Mouse (Mus musculus): ENCODE measurements at regions not wholly inside any gene's neighbourhood (a gene's known extent, or its start where the extent isn't known, plus 50 kb on each side); places are given as distances from the start of the nearest gene placed in this dataset.

DNA sequence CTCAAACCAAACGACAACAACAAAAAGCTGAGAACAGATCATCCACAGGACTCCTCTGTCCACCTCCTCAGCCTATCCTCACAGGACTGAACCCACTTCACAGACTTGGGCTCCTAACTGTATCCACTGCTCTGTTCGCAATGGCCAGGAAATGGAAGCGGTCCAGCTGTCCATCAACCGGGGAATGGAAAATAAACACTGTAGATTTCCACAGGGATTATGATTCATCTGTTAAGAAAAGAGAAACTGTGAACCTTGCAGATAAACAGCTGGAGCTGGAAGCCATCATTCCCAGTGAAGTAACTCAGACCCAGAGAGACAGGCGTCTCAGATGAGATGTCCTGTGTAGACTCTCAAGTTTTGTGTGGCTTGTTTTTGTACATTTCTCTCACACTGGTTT lies 340.4 kb upstream of the Trpc7 start:
- Histone ChIP-seq H3K4me3 (no peak overlapping the region), H3K36me3 (ENCODE audit: control insufficient read depth, insufficient read depth) (no peaks in the 10 kb centered on the region), H3ac (ENCODE audit: control insufficient read depth, insufficient read length) (no peak overlapping the region), H3K27me3 (ENCODE audit: control insufficient read depth, insufficient read depth, insufficient read length) (no peaks in the 10 kb centered on the region), H3K4me2 (ENCODE audit: low read depth) (no peak overlapping the region), H3K79me2 (ENCODE audit: control insufficient read depth, insufficient read depth) (no peaks in the 10 kb centered on the region)
- TF ChIP-seq MYOD1 (IDR thresholded peaks at IDR 0.05; ENCODE audit: control insufficient read depth in 1 of 3, insufficient read length in 2 of 3, low read depth in 2 of 3) (no peak), MAX (IDR thresholded peaks at IDR 0.05; ENCODE audit: low read depth) (no peak), POLR2AphosphoS2 (IDR thresholded peaks at IDR 0.05; ENCODE audit: insufficient read length, low read depth) (no peak), CEBPB (IDR thresholded peaks at IDR 0.05; ENCODE audit: insufficient read depth, poor library complexity, severe bottlenecking) (no peak), REST (IDR thresholded peaks at IDR 0.05; ENCODE audit: insufficient read depth, insufficient read length) (no peak), POLR2A (IDR thresholded peaks at IDR 0.05; ENCODE audit: insufficient read length, low read depth) (no peak), SRF (IDR thresholded peaks at IDR 0.05; ENCODE audit: control insufficient read depth, insufficient read length, low read depth) (no peak), USF1 (IDR thresholded peaks at IDR 0.05; ENCODE audit: low read depth) (no peak), E2F4 (IDR thresholded peaks at IDR 0.05; ENCODE audit: insufficient read depth) (no peak), TCF3 (IDR thresholded peaks at IDR 0.05; ENCODE audit: insufficient read length, low read depth) (no peak), MYOG (IDR thresholded peaks at IDR 0.05; ENCODE audit: control insufficient read depth in 1 of 3, insufficient read depth in 1 of 3, insufficient read length in 2 of 3, low read depth in 2 of 3) (no peak), TCF12 (IDR thresholded peaks at IDR 0.05; ENCODE audit: insufficient read depth, poor library complexity, severe bottlenecking) (no peak)

DNA sequence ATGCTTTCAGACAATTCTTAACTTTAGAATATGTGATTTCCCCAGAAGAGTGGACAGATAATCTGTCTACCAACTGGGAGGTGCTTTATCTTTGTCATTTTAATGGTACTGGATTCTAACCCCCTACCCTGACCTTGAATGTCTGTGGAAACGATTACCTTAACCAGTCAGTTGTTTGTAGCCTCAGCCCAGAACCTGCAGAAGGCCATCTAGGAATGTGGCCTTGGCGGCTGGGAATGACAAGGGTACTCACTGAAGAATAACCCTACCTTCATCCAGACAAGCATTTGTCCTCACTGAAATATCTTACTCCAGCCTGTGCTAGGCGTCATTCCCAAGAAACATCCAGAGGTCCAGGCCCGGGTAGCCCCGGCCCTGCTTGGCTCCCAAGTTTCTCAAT lies 337.1 kb upstream of the Trpc7 start:
- no peaks in the 10 kb centered on the region for H3K36me3 ChIP-seq (ENCODE audit: control insufficient read depth, insufficient read depth)
- no peak overlapping the region for H3K4me2 ChIP-seq (ENCODE audit: low read depth)
- H3ac ChIP-seq (ENCODE audit: control insufficient read depth, insufficient read length): no peak overlapping the region
- no peak overlapping the region for H3K4me3 ChIP-seq
- H3K27me3 ChIP-seq (ENCODE audit: control insufficient read depth, insufficient read depth, insufficient read length): no peaks in the 10 kb centered on the region
- TF ChIP-seq CEBPB (IDR thresholded peaks at IDR 0.05; ENCODE audit: insufficient read depth, poor library complexity, severe bottlenecking): no peak
- no peak for TF ChIP-seq TCF12 (IDR thresholded peaks at IDR 0.05; ENCODE audit: insufficient read depth, poor library complexity, severe bottlenecking)
- TF ChIP-seq MAX (IDR thresholded peaks at IDR 0.05; ENCODE audit: low read depth): no peak
- TF ChIP-seq MYOG (IDR thresholded peaks at IDR 0.05; ENCODE audit: control insufficient read depth in 1 of 3, insufficient read depth in 1 of 3, insufficient read length in 2 of 3, low read depth in 2 of 3): no peak
- TF ChIP-seq REST (IDR thresholded peaks at IDR 0.05; ENCODE audit: insufficient read depth, insufficient read length): no peak
- TF ChIP-seq MYOD1 (IDR thresholded peaks at IDR 0.05; ENCODE audit: control insufficient read depth in 1 of 3, insufficient read length in 2 of 3, low read depth in 2 of 3): no peak
- TF ChIP-seq POLR2A (IDR thresholded peaks at IDR 0.05; ENCODE audit: insufficient read length, low read depth): no peak
- no peak for TF ChIP-seq SRF (IDR thresholded peaks at IDR 0.05; ENCODE audit: control insufficient read depth, insufficient read length, low read depth)
- no peak for TF ChIP-seq E2F4 (IDR thresholded peaks at IDR 0.05; ENCODE audit: insufficient read depth)
- TF ChIP-seq TCF3 (IDR thresholded peaks at IDR 0.05; ENCODE audit: insufficient read length, low read depth): no peak
- no peak for TF ChIP-seq POLR2AphosphoS2 (IDR thresholded peaks at IDR 0.05; ENCODE audit: insufficient read length, low read depth)
- no peaks in the 10 kb centered on the region for H3K79me2 ChIP-seq (ENCODE audit: control insufficient read depth, insufficient read depth)

DNA sequence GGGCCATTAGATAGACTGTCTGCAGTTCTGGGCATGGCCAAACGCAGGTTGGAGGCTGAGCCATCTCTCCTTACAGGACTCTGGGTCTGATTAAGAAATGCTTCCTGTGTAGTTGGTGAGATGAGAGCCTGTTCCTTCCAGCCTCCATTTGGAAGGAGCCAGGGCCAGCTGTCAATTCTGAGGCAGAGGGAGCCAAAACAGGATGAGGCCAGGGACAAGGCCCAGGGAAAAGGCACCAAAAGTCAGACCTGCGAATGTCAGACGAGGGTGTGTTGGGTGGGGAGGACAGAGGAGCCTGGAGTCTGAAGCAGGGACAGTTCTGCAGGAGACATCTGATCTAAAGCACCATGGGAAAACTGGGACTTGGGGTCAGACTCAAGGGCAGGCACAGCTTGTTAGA lies 335.9 kb upstream of the Trpc7 start:
- H3ac ChIP-seq (ENCODE audit: control insufficient read depth, insufficient read length): no peak overlapping the region
- TF ChIP-seq TCF12 (IDR thresholded peaks at IDR 0.05; ENCODE audit: insufficient read depth, poor library complexity, severe bottlenecking) (no peak), MYOD1 (IDR thresholded peaks at IDR 0.05; ENCODE audit: control insufficient read depth in 1 of 3, insufficient read length in 2 of 3, low read depth in 2 of 3) (no peak), TCF3 (IDR thresholded peaks at IDR 0.05; ENCODE audit: insufficient read length, low read depth) (no peak), MAX (IDR thresholded peaks at IDR 0.05; ENCODE audit: low read depth) (no peak)
- H3K79me2 ChIP-seq (ENCODE audit: control insufficient read depth, insufficient read depth): no peaks in the 10 kb centered on the region
- H3K4me3 ChIP-seq: no peak overlapping the region
- no peaks in the 10 kb centered on the region for H3K27me3 ChIP-seq (ENCODE audit: control insufficient read depth, insufficient read depth, insufficient read length)
- H3K36me3 ChIP-seq (ENCODE audit: control insufficient read depth, insufficient read depth): no peaks in the 10 kb centered on the region
- H3K4me2 ChIP-seq (ENCODE audit: low read depth): no peak overlapping the region

DNA sequence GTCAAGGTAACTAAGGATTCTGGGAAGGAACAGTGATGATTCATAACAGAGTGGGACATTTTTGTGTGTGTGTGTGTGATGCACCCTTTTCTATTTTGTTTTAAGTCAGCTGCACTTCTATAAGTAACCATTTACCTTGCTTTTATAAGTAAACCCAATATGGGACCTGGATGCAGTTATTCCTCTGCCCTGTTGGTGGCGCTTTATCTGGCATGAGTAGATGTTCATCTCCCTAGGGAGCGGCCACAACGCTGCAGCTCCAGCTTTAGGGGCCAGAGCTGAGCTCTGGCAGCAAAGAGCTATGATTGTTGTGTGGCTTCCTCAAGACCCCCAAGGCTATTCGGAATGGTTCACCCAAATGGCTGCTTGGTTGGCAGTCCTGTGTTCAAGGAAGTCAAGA lies 334.5 kb upstream of the Trpc7 start:
- Histone ChIP-seq H3K79me2 (ENCODE audit: control insufficient read depth, insufficient read depth) (no peaks in the 10 kb centered on the region), H3K4me3 (no peak overlapping the region), H3K4me2 (ENCODE audit: low read depth) (no peak overlapping the region), H3K36me3 (ENCODE audit: control insufficient read depth, insufficient read depth) (no peaks in the 10 kb centered on the region), H3ac (ENCODE audit: control insufficient read depth, insufficient read length) (no peak overlapping the region), H3K27me3 (ENCODE audit: control insufficient read depth, insufficient read depth, insufficient read length) (no peaks in the 10 kb centered on the region)
- TF ChIP-seq SRF (IDR thresholded peaks at IDR 0.05; ENCODE audit: control insufficient read depth, insufficient read length, low read depth) (no peak), TCF12 (IDR thresholded peaks at IDR 0.05; ENCODE audit: insufficient read depth, poor library complexity, severe bottlenecking) (no peak), USF1 (IDR thresholded peaks at IDR 0.05; ENCODE audit: low read depth) (no peak), E2F4 (IDR thresholded peaks at IDR 0.05; ENCODE audit: insufficient read depth) (no peak), CEBPB (IDR thresholded peaks at IDR 0.05; ENCODE audit: insufficient read depth, poor library complexity, severe bottlenecking) (no peak), MYOD1 (IDR thresholded peaks at IDR 0.05; ENCODE audit: control insufficient read depth in 1 of 3, insufficient read length in 2 of 3, low read depth in 2 of 3) (no peak), MYOG (IDR thresholded peaks at IDR 0.05; ENCODE audit: control insufficient read depth in 1 of 3, insufficient read depth in 1 of 3, insufficient read length in 2 of 3, low read depth in 2 of 3) (no peak), REST (IDR thresholded peaks at IDR 0.05; ENCODE audit: insufficient read depth, insufficient read length) (no peak), TCF3 (IDR thresholded peaks at IDR 0.05; ENCODE audit: insufficient read length, low read depth) (no peak), MAX (IDR thresholded peaks at IDR 0.05; ENCODE audit: low read depth) (no peak), POLR2A (IDR thresholded peaks at IDR 0.05; ENCODE audit: insufficient read length, low read depth) (no peak), POLR2AphosphoS2 (IDR thresholded peaks at IDR 0.05; ENCODE audit: insufficient read length, low read depth) (no peak)

DNA sequence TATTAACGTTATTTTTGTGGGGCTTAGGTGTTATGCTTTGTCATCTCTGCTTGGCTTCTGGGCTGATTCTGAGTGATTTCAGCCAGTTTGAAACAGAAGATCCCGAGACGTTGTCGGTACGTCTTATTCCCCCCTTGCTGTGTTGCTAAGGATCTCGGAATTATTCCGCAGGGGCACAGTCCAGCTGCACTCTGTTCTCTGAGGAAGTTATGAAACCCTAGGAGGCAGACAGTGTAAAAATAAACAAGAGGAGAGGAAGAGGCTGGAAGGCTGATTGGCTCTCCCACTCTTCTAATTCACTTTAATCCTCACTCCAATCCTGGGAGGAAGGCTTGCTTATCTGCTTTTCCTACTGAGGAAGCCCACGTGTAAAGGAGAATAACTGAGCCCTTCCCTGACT lies 325.3 kb upstream of the Trpc7 start:
- Histone ChIP-seq H3K79me2 (ENCODE audit: control insufficient read depth, insufficient read depth) (no peaks in the 10 kb centered on the region), H3K36me3 (ENCODE audit: control insufficient read depth, insufficient read depth) (no peaks in the 10 kb centered on the region), H3K4me3 (no peak overlapping the region), H3K4me2 (ENCODE audit: low read depth) (no peak overlapping the region), H3ac (ENCODE audit: control insufficient read depth, insufficient read length) (no peak overlapping the region), H3K27me3 (ENCODE audit: control insufficient read depth, insufficient read depth, insufficient read length) (no peaks in the 10 kb centered on the region)
- no peak for TF ChIP-seq POLR2AphosphoS2 (IDR thresholded peaks at IDR 0.05; ENCODE audit: insufficient read length, low read depth)
- no peak for TF ChIP-seq REST (IDR thresholded peaks at IDR 0.05; ENCODE audit: insufficient read depth, insufficient read length)
